Mouse (Mus musculus) stomach, postnatal 0 days (tissue): ENCODE data around the gene Asb15.

Experiments used
- CTCF ChIP-seq: IDR thresholded peaks from 2 replicates; pipeline ENCODE4 v1.5.1; 2016; ENCODE audit warnings: antibody characterized with exemption, low read depth, mild to moderate bottlenecking, moderate library complexity
- EP300 ChIP-seq: optimal IDR thresholded peaks from 2 replicates; pipeline ENCODE3; 2016; ENCODE audit warnings: antibody characterized with exemption

DNA sequence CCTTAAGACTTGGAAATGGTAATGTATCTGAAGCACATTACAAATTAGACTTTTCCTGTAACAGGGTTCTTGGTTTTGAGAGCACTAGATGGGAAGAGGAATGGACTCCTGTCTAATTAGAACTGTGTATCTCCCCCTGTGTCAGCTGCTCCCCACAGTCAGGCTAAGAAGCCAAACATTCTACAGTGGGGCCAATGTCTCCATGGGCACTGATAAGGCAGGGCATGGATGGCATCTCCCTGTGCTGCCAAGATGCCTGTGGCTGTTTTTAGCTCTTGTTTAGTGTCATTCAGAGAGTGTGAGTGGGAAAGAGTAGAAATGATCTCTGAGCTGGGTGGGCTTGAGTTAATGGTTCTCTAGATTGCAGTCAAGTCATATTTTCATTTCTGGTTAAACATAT, 45.4 kb downstream of the Asb15 start:
- TF ChIP-seq CTCF (no peak), EP300 (no peak)
